20 mouse cellular contexts compared by ENCODE assay signal in genomic region chr4:122974976-122975520, GRCm38 (mm10). TPM values are rescaled to one million over a fixed set of nuclear protein-coding genes. Genes with fewer than 3 reads are reported as not detected.
A peak's percentile ranks its signal among the peaks of the same experiment; 100 is the strongest.
DNase-seq lines count a peak whose midpoint lies in the region; ATAC-seq and TF ChIP-seq lines count a peak whose summit lies in the region.
"Had no signal": no experiment of that assay in that cellular context is flagged by ENCODE, and none has a peak within 500 bp of the region (broad histone marks: within the 10 kb centered on the region; RNA-seq: fewer than 3 reads in every experiment).

No protein-coding gene starts in this region.

- WGBS in kidney, adult 2 months: 43% methylated on average over 5 of the region's 5 CpGs
- 45% methylated on average over 5 of the region's 5 CpGs for WGBS in kidney, embryonic 14.5 days
- WGBS in hindbrain, embryonic 12.5 days: 84% methylated on average over 5 of the region's 5 CpGs

- no peaks in the 10 kb centered on the region for H3K36me3 ChIP-seq in kidney, adult 2 months (ENCODE audit: control insufficient read depth, insufficient read depth, low read length)
- H3K36me3 ChIP-seq in kidney, embryonic 14.5 days (ENCODE audit: control insufficient read depth, insufficient read depth, low read length): no peaks in the 10 kb centered on the region
- no peaks in the 10 kb centered on the region for H3K36me3 ChIP-seq in hindbrain, embryonic 12.5 days
- H3K36me3 ChIP-seq: embryonic facial prominence, embryonic 13.5 days; forebrain, embryonic 12.5 days; heart, embryonic 10.5 days had no signal

- H3K4me2 ChIP-seq in kidney, embryonic 14.5 days (replicated peaks; ENCODE audit: low read depth, low read length): no peak overlapping the region
- no peak overlapping the region for H3K4me2 ChIP-seq in hindbrain, embryonic 12.5 days (replicated peaks)
- H3K4me2 ChIP-seq: embryonic facial prominence, embryonic 13.5 days; forebrain, embryonic 12.5 days had no signal

- H3K9ac ChIP-seq in kidney, embryonic 14.5 days (ENCODE audit: low read depth, low read length): no peak overlapping the region
- no peak overlapping the region for H3K9ac ChIP-seq in hindbrain, embryonic 12.5 days
- H3K9ac ChIP-seq: embryonic facial prominence, embryonic 13.5 days; forebrain, embryonic 12.5 days had no signal

- TF ChIP-seq POLR2A in kidney, adult 2 months (IDR thresholded peaks at IDR 0.05; ENCODE audit: low read depth, low read length): no peak

- H3K4me1 ChIP-seq in kidney, adult 2 months (ENCODE audit: control insufficient read depth, insufficient read depth, low read length): peaks cover 8% of the 10 kb centered on the region; the same call in 1 of the 2 replicates
- H3K4me1 ChIP-seq in kidney, embryonic 14.5 days (ENCODE audit: control insufficient read depth, insufficient read depth, low read length): peaks cover 4% of the 10 kb centered on the region; the same call in 1 of the 2 replicates
- no peaks in the 10 kb centered on the region for H3K4me1 ChIP-seq in hindbrain, embryonic 12.5 days
- H3K4me1 ChIP-seq: embryonic facial prominence, embryonic 13.5 days; forebrain, embryonic 12.5 days; heart, embryonic 10.5 days had no signal

- ATAC-seq in kidney, embryonic 14.5 days (ENCODE audit: low FRiP score, low TSS enrichment): peak; percentile 71; the same call in 1 of the 2 replicates
- no peak for ATAC-seq in hindbrain, embryonic 12.5 days (ENCODE audit: low FRiP score)
- ATAC-seq: forebrain, embryonic 16.5 days; Patski had no signal

- H3K27ac ChIP-seq in kidney, adult 2 months (ENCODE audit: insufficient read depth, low read depth, low read length): peak overlapping the region; percentile 92
- no peak overlapping the region for H3K27ac ChIP-seq in kidney, embryonic 14.5 days (ENCODE audit: low read depth, low read length)
- H3K27ac ChIP-seq in hindbrain, embryonic 12.5 days: no peak overlapping the region
- H3K27ac ChIP-seq: embryonic facial prominence, embryonic 13.5 days; forebrain, embryonic 12.5 days; heart, embryonic 10.5 days had no signal

- peak; percentile 82 for DNase-seq in kidney, adult 2 months
- DNase-seq in kidney, adult 18-20 months: no peak
- DNase-seq in kidney, postnatal 14 days: peak; percentile 45
- DNase-seq in right cerebral cortex, adult 18-20 months: no peak
- DNase-seq in T-cell, adult 2 months (ENCODE audit: low spot score): no peak
- DNase-seq: adrenal gland, adult 2 months; adrenal gland, postnatal 25 days; cerebellum, adult 18-20 months; cerebellum, adult 9-11 months; cerebellum, postnatal 36 days; gastrocnemius, postnatal 10 days; heart, adult 18-20 months; heart, postnatal 10 days had no signal

- no peaks in the 10 kb centered on the region for H3K9me3 ChIP-seq in kidney, embryonic 14.5 days (ENCODE audit: control insufficient read depth, low read length)
- no peaks in the 10 kb centered on the region for H3K9me3 ChIP-seq in hindbrain, embryonic 12.5 days (replicated peaks)
- H3K9me3 ChIP-seq: embryonic facial prominence, embryonic 13.5 days; forebrain, embryonic 12.5 days; heart, embryonic 10.5 days had no signal

- no peaks in the 10 kb centered on the region for H3K27me3 ChIP-seq in kidney, adult 2 months (replicated peaks; ENCODE audit: control insufficient read depth, insufficient read depth, low read length)
- H3K27me3 ChIP-seq in kidney, embryonic 14.5 days (ENCODE audit: control insufficient read depth, insufficient read depth, low read length): no peaks in the 10 kb centered on the region; the same call in 1 of the 2 replicates
- no peaks in the 10 kb centered on the region; the same call in 1 of the 2 replicates for H3K27me3 ChIP-seq in hindbrain, embryonic 12.5 days
- H3K27me3 ChIP-seq: embryonic facial prominence, embryonic 13.5 days; forebrain, embryonic 12.5 days; Patski had no signal

- H3K4me3 ChIP-seq in kidney, adult 2 months (ENCODE audit: insufficient read depth, low read depth, low read length): no peak overlapping the region
- no peak overlapping the region for H3K4me3 ChIP-seq in kidney, embryonic 14.5 days (ENCODE audit: low read length)
- no peak overlapping the region for H3K4me3 ChIP-seq in hindbrain, embryonic 12.5 days
- H3K4me3 ChIP-seq: embryonic facial prominence, embryonic 13.5 days; forebrain, embryonic 12.5 days; heart, embryonic 10.5 days had no signal

- no peak for TF ChIP-seq CTCF in kidney, adult 2 months (conservative IDR thresholded peaks at IDR 0.05; ENCODE audit: insufficient read depth, insufficient read length, low read depth, low read length)

RNA-seq across cellular contexts. Expression of gene Mfsd2a, which starts 14.1 kb away (rescaled TPM):
- 27.6 and 43.9 TPM in 2 replicates for polyA plus RNA-seq in kidney, adult 2 months (2012; rRNA removed)
- polyA plus RNA-seq in kidney, embryonic 14.5 days (2014; fragmentation: Nextera tagmentation; extraction: Ambion mirVana): 3.1 and 3.4 TPM in 2 replicates
- 28.5 and 28.7 TPM in 2 replicates for polyA plus RNA-seq in hindbrain, embryonic 12.5 days (2016; fragmentation: Nextera tagmentation; extraction: Ambion mirVana)

RNA-seq across cellular contexts. Expression of gene Mycl, which starts 20.4 kb away (rescaled TPM):
- polyA plus RNA-seq in kidney, adult 2 months (2012; rRNA removed): 1.5 and 1.6 TPM in 2 replicates
- polyA plus RNA-seq in kidney, embryonic 14.5 days (2014; fragmentation: Nextera tagmentation; extraction: Ambion mirVana): 7.9 and 13.8 TPM in 2 replicates
- 103 and 105 TPM in 2 replicates for polyA plus RNA-seq in hindbrain, embryonic 12.5 days (2016; fragmentation: Nextera tagmentation; extraction: Ambion mirVana)

RNA-seq across cellular contexts. Expression of gene Trit1, which starts 41.3 kb away (rescaled TPM):
- polyA plus RNA-seq in kidney, adult 2 months (2012; rRNA removed): 4.7 and 5.1 TPM in 2 replicates
- polyA plus RNA-seq in kidney, embryonic 14.5 days (2014; fragmentation: Nextera tagmentation; extraction: Ambion mirVana): 15.8 and 21.7 TPM in 2 replicates
- polyA plus RNA-seq in hindbrain, embryonic 12.5 days (2016; fragmentation: Nextera tagmentation; extraction: Ambion mirVana): 23.3 and 26.7 TPM in 2 replicates

Comparison
In these comparisons a context has a peak if more than half of its experiments do, and no peak if none do; other contexts are left out.
1. DNase-seq: peak in kidney, adult 2 months (single experiment) and kidney, postnatal 14 days (single experiment); none in kidney, adult 18-20 months (single experiment), right cerebral cortex, adult 18-20 months (single experiment) and T-cell, adult 2 months (single experiment).